Mouse (Mus musculus) liver (tissue): ENCODE data around the gene Prkcb.

Experiments used
- DNase-seq: peaks from one replicate; pipeline ENCODE4 v3.0.0-alpha.2; 2020; ENCODE audit warnings: mixed read lengths

The Prkcb gene

DNA sequence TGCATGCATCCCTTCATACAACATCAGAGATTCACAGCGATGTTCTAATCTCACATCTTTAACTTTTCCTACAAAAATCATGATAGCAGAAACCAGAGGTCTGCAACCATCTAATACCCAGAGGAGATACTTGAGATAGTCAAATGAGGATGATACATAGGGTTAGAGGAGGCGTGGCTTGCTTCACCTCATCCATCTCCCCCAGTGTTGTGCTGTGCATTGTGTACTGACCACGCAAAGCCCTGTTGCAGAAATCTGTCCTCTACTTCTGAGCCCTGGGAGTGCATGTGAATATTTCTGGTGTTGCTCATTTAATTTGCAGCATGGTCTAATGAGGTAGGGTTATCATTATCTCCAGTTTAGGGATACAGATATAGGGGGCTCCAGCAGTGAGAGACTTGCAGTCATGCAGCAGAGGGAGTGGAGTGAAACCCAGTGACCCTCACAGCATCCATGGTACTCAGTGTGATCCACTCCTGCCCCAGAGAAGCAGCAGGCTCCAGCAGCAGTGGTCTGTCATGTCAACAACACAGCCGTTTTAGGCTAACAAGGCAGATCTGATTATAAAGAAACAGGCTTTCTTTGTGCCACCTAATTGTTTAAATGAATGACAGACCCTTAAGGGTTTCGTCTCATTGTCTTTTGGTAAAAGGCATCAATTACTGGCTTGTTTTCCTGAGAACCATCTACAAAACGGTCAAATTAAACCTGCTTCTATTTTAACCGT is 269.7 kb downstream of the Prkcb start:
- no peak for DNase-seq

DNA sequence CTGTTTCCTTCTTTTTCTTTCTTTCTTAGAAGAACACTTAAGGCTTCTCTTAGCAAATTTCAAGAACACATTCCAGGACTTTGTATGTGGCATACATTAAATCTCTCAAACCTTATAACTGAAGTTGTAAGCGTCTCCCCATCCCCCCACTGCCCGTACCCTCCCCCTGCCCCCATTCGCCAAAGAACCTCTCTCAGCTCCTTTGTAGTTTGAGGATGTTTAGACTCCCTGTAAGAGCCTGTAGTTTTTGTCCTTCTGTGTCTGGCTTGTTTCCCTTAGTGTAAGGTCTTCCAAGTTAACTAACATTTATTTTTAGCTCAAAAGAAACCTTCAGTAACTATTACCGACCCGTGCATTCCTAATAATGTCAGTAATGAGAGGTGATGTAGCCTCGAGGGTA is 270.4 kb downstream of the Prkcb start:
- DNase-seq: no peak

- no peak for DNase-seq
These were observed 274.0 kb downstream of the Prkcb start for GRCm38 (mm10) chr7:122562586-122562985.

DNA sequence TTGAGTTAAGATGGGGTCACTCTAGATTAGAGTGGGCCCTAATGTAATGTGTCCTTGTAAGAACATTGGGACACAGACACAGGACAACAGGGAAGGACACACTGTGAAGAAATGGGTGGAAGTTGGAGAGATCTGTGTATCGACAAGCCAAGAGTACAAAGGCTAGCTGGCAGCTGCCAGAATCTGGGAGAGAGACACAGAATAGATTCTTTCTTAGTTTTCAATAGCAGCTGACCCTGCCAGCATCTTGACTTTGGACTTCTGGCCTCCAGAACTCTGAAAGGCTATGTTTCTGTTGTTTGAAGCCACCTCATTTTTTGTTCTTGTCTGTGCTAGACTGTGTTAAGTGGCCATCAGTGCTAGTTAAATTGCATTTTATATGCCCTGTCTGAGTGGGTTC is 276.8 kb downstream of the Prkcb start:
- DNase-seq: no peak

- DNase-seq: no peak
These were observed 277.5 kb downstream of the Prkcb start for GRCm38 (mm10) chr7:122566011-122566410.

DNA sequence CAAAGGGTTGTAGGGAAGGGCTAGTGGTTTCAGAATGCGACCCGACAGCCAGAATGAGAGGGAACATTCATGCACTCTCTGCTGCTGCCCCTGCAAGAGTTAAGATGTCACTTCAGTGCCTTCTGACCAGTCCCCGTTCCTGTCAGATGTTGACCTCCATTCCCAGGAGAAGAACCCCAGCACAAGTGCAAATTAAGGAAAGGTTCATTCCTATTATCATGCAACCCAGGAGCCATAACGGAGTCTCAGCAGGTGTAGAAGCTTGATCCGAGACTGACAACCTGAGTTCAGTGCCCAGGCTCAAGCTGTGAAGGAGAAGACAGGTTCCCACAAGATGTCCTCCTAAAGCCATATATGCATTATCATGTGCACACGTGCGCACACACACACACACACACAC is 280.2 kb downstream of the Prkcb start:
- no peak for DNase-seq

DNA sequence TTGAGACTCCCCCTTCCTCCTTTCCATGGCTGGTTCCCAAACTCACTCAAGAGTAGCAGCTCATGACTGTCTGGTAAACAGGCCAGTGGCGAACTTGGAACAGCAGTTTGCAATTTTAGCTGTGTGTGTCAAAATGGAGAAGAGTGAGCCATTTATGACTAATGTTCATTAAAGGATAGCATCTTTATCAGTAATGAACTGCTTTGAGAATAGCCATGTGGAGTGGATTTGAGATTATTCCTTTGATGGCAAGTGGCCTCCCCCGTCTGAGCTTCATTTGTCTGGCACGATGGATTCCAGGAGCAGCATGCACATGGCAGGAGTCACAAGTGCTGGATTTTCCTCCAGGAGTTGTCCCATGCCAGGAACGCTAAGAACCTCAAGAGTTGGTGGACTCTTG is 281.9 kb downstream of the Prkcb start:
- no peak for DNase-seq

GRCm38 (mm10) chr7:122573101-122573635 is 284.6 kb downstream of the Prkcb start:
- DNase-seq: no peak

DNA sequence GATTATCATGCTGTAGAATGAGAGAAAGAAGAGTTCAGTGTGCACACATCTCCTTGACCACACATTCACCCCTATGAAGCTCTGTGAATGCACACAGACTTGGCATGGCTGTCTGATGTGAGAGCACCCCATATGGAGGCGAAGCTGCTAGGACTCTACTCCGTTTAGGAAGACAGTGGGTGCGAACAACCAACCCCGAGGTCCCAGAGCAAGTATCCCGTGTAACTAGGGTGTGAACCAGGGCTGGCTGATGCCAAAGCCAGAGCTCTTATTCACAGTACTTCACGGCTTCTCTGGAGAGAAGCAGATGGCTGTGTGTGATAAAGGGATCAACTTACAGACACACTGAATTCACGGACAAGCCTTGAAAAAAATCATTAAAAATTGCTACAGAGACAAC is 285.9 kb downstream of the Prkcb start:
- DNase-seq: no peak

DNA sequence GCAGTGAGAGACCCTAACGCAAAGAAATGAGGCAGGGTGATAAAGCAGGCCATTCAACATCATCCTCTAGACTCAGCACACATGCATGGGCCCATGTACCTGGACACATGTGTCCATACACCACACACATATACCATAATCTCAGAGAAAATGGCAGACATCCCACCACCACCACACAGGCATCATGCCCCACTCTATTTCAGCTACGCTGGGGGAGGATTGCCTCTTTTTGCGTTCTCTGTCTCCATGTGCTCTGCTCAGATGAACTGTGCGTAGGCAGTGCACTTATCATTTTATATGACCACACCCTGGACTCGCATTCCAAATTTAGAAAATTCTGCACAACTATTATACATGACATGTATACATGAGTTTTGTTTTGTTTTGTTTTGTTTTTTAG is 286.5 kb downstream of the Prkcb start:
- no peak for DNase-seq

- no peak for DNase-seq
These were observed 287.0 kb downstream of the Prkcb start for GRCm38 (mm10) chr7:122575506-122575905.

DNA sequence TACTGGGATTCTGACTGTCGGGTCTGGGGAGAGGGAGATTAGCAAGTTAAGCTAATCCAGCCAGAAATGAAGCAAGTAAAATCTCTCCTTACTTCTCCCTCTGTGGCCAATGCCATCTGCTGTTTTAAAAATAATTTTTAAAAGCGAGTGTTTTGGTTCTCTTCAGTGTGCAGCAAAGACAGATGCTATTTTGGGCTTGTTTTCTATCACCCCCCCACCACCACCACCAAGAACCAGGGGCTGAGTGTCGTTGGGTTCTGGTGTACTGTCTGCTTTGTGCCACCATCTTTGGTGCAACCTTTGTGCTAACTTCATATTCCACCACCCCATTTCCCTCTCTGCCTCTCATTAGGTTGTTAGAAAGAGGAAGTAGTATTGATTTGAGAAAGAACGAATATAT is 289.0 kb downstream of the Prkcb start:
- no peak for DNase-seq

DNA sequence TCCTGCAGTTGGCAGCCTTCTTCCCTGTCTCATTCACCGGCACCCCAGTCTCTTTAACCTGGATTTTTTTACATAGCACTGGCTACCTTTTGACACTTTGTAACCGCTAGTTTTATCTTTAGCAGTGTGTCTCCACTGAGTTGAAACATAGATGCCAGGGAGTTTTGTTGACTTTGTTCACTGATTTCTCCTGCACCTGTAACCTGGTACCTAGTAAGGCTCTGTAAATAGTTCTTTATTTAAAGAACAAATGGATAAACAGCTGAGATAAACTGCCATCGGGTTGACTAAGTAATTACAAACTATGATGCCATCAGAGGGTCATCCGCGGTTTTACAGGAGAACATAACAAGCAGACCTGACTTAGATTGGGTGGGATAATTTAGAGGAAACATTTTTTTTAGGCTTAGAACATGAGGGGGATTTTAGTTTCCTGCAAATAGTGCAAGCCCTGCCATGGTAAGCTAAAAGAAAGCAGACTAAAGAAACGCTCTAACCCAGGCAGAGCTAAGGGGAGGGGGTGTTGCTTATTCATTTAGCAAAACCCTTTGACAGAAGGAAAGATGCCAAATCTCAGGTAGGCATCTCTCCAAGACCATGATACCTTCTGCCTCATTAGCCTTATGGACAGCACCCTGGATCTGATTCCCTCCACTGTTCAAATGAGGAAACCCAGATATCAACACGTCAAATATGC is 291.1 kb downstream of the Prkcb start:
- no peak for DNase-seq

- DNase-seq: no peak
These were observed 291.6 kb downstream of the Prkcb start for GRCm38 (mm10) chr7:122580158-122580475.

DNA sequence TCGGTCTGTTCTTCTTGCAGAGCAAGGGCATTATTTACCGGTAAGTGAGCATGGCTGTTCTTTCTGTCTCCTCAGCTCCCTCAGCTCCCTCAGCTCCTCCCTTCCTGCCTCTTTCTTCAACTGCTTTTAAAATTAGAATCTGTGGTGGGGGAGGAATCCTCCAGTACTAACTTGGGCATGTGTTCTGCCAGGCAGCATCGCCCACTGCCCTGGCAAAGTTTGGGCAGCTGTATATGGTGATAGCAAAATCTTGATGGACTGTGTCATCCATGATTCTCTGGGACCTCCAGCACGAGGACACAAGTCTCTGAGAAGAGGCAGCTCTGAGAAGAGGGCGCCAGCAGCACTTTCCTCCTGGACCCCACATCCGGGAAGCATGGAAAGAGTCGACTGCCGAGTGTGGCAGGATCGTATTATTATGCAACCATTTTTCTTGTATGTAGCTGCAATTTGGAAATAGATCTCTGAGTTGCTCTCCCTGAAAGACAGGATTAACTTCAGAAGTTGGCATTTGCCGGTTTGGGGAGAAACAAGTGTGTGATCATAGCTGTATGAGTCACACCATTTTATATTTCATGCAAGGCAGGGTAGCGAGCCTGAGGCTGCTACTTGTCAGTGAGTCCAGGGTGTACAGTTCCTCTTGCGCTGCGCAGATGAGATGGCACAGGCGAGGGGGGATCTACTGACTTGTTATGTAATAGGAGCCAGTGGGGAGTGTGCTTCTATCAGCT is 296.0 kb downstream of the Prkcb start:
- no peak for DNase-seq

- no peak for DNase-seq
These were observed 307.3 kb downstream of the Prkcb start for GRCm38 (mm10) chr7:122595897-122596296.

DNA sequence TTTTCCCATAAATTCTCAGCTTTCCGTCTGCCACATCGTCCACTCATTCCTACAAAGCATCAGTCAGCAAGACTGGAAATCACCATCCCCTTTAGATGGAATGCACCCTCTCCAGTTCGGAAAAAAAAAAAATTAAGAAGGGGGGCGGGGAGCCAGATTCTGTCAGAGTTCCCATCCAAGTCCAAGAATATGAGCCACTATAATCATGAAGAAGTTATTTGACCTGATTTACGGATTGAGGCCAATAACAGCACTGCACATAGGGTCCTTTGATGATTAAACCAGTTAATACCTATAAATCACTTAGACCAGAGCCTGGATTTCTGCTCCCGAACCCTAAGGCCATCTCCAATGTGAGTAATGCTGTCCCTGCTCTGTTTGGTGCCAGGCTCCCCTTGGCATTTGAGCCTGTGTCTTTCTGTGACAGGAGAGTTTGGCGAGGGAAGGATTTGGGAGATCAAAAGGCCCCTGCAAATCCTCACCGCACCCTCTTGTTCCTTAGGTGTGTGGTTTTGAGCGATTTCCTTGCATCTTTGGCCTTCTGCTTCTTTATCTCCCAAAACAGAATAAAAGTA is 308.1 kb downstream of the Prkcb start:
- no peak for DNase-seq

DNA sequence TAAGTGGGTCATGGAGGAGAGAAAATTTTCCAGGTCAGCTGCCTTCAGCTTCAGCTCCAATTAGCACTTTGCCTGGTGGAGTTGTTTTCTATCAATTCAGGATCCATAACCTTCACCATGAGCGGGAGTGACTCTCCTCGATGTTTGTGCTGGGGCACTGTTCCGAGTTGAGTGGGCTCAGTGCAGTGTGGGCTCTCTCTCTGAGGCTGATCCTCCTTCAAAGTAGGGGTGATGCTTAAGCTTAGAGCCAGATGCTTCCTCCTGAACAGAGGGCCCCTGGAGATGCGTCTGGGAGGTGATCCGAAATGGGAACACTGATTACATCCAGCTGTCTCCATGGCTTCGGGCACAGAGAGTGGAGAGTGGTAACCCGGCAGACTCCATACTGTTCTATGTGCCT is 308.8 kb downstream of the Prkcb start:
- DNase-seq: no peak

- no peak for DNase-seq
These were observed 312.3 kb downstream of the Prkcb start for GRCm38 (mm10) chr7:122600856-122601255.

DNA sequence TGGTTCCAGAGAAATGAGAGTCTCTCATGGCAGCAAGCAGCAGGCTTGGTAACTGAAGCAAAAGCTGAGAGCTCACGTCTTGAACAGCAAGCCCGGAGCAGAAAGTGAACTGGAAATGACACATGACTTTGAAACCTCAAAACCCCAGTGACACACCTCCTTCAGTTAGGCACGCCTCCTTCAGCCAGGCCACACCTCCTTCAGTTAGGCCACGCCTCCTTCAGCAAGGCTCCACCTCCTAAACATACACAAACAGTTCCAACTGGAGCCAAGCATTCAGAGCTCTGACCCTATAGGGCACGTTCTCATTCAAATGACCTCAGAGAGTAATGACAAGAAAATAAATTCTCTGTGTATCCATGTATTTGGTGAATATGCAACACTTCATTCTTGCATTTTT is 316.5 kb downstream of the Prkcb start:
- DNase-seq: no peak

GRCm38 (mm10) chr7:122609420-122609819 is 320.9 kb downstream of the Prkcb start:
- DNase-seq: no peak

GRCm38 (mm10) chr7:122610161-122610560 is 321.6 kb downstream of the Prkcb start:
- DNase-seq: no peak

GRCm38 (mm10) chr7:122613876-122614275 is 325.3 kb downstream of the Prkcb start:
- no peak for DNase-seq
